Mouse (Mus musculus): ENCODE data around the gene Hal.

Hal gene

GRCm38 (mm10) chr10:93567066-93567465, 78.5 kb downstream of the Hal start:
- in situ Hi-C loops (cut with MboI): no loop called here

GRCm38 (mm10) chr10:93567841-93568566, 79.4 kb downstream of the Hal start:
- in situ Hi-C loops (cut with MboI): no loop called here

DNA sequence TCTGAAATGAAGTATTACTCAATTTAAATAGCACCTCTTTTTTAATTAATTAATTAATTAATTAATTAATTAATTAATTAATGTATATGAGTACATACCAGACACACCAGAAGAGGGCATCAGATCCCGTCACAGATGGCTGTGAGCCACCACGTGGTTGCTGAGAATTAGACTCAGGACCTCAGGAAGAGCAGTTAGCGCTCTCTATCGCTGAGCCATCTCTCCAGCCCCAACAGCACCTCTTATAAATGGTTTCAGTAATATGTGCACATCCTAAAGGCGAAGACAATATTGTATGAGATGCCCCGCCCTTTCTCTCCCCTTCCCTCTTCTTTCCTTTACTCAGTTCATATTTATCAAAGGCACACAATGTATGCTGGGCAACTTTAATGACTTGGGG, 80.1 kb downstream of the Hal start:
- in situ Hi-C loops (cut with MboI): no loop called here
